Mouse (Mus musculus): ENCODE data around the gene Mog. TPM values are rescaled to one million over a fixed set of nuclear protein-coding genes. Genes with fewer than 3 reads are reported as not detected.
A peak's percentile ranks its signal among the peaks of the same experiment; 100 is the strongest.

Mog gene
- polyA plus RNA-seq, 1 experiment = not detected

DNA sequence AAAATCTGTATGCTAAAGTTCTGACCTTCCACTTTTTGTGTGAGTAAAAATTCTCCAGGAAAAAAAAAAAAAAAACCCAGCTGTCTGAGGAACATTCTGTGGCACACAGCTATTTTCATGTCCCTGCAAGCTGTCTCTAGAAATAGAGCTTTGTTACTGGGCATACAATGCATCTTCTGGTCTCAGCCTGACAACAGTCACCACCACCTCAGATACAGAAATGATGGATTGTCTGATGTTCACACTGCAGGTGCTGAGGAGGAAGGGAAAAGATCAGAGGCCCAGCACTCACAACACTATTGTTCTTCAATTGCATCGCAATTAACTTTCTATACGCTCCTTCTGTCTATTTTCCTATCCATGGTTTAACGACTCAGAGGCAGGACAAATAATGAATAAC lies 4.9 kb downstream of the Mog start:
- TF ChIP-seq POLR2A (IDR thresholded peaks at IDR 0.05; ENCODE audit: low read depth, low read length) = no peak
- TF ChIP-seq CTCF (IDR thresholded peaks at IDR 0.05; ENCODE audit: borderline replicate concordance, insufficient read depth, low read length) = no peak
- H3K4me3 ChIP-seq (ENCODE audit: insufficient read depth, low read length) = no peak overlapping the region
- no peaks in the 10 kb centered on the region for H3K4me1 ChIP-seq (ENCODE audit: control insufficient read depth, insufficient read depth, low read length)
- H3K27ac ChIP-seq (ENCODE audit: insufficient read depth, low read length) = no peak overlapping the region

DNA sequence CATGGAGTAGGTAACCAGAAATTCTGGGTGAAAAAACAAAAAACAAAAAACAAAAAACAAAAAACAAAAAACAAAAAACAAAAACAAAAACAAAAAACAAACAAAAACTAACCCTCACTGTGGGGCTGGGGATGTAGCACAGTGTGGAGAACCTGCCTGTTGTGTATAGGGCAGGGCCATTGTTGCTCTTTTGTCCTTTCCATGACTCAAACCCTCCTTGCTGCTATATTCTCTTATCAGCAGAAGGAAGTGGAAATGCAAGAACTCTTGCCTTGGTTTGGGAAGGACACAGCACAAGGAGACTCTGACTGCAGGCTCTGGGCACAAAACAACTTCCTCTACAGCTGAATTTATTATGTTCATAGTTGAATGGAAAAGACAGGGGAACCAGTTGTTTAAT lies 6.9 kb downstream of the Mog start:
- TF ChIP-seq CTCF (IDR thresholded peaks at IDR 0.05; ENCODE audit: borderline replicate concordance, insufficient read depth, low read length) (no peak), POLR2A (IDR thresholded peaks at IDR 0.05; ENCODE audit: low read depth, low read length) (no peak)

DNA sequence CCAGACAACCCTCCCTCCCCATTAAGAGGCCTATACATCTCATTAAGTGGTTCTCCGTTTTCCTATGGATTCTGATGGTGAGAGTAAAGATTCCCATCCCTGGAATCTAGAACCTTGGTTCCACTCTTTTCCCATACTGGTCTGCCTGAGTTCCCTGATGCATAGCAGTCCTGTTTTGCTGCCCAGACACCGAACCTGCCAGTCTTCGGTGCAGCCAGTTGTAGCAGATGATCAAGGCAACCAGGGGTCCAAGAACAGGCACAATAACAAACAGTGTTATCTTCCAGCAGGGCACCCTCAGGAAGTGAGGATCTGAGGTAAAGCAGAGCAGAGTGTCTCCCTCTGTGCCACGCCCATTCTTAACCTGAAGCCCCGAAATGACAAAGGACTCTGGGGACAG lies 11.1 kb downstream of the Mog start:
- no peak overlapping the region for H3K4me3 ChIP-seq (ENCODE audit: insufficient read depth, low read length)
- H3K27ac ChIP-seq (ENCODE audit: insufficient read depth, low read length) = no peak overlapping the region
- H3K4me1 ChIP-seq (ENCODE audit: control insufficient read depth, insufficient read depth, low read length) = no peaks in the 10 kb centered on the region
- no peak for TF ChIP-seq POLR2A (IDR thresholded peaks at IDR 0.05; ENCODE audit: low read depth, low read length)
- TF ChIP-seq CTCF (IDR thresholded peaks at IDR 0.05; ENCODE audit: borderline replicate concordance, insufficient read depth, low read length) = no peak

More for the DNA sequence above, 6.9 kb downstream of the Mog start:
- H3K4me1 ChIP-seq (ENCODE audit: control insufficient read depth, insufficient read depth, low read length) = no peaks in the 10 kb centered on the region
- no peak overlapping the region for H3K27ac ChIP-seq (ENCODE audit: insufficient read depth, low read length)
- H3K4me3 ChIP-seq (ENCODE audit: insufficient read depth, low read length) = no peak overlapping the region

DNA sequence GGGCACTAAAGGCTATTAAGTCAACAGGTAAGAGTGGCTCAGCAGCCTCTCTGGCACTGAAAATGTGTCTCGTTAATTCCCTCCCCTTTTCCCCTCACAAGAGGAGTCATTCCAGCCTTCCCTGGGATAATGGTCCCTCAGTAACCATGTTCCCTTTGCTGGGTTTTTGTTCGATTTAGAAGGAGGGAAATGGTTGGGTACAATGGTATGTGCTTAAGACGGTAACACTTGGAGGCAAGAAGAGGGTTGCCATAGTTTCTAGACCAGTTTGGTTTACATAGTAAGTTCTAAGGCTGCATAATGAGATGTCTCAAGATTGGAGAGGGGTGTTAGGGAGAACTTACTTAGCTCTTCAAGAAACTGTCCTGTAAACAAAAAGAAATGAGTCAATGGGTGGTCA lies 11.5 kb downstream of the Mog start:
- no peak for TF ChIP-seq CTCF (IDR thresholded peaks at IDR 0.05; ENCODE audit: borderline replicate concordance, insufficient read depth, low read length)
- no peak for TF ChIP-seq POLR2A (IDR thresholded peaks at IDR 0.05; ENCODE audit: low read depth, low read length)
- no peaks in the 10 kb centered on the region for H3K4me1 ChIP-seq (ENCODE audit: control insufficient read depth, insufficient read depth, low read length)

DNA sequence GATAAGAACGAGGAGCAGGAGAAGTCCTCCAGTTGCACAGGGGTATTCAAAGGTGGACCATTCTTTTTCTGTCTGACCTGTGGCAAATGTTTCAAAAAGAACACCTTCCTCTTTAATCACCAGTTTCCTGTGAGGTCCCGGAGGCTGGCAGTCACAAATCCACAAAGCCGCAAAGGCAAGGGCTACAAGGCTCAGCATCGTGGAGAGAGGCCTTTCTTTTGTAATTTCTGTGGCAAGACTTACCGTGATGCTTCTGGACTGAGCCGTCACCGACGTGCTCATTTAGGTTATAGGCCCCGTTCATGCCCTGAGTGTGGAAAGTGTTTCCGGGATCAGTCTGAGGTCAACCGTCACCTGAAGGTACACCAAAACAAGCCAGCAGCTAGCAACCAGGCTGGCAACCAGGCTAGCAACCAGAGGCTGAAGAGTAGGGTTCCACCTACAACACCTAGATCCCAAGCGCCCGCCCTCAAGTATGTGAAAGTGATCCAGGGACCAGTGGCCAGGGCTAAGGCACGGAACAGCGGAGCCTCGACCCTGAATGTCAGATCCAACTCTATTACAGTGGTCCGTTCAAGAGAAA lies 13.6 kb downstream of the Mog start:
- no peak overlapping the region for H3K4me3 ChIP-seq (ENCODE audit: insufficient read depth, low read length)
- H3K4me1 ChIP-seq (ENCODE audit: control insufficient read depth, insufficient read depth, low read length) = no peaks in the 10 kb centered on the region
- TF ChIP-seq POLR2A (IDR thresholded peaks at IDR 0.05; ENCODE audit: low read depth, low read length) (no peak), CTCF (IDR thresholded peaks at IDR 0.05; ENCODE audit: borderline replicate concordance, insufficient read depth, low read length) (no peak)
- no peak overlapping the region for H3K27ac ChIP-seq (ENCODE audit: insufficient read depth, low read length)

More for the DNA sequence above, 11.5 kb downstream of the Mog start:
- Histone ChIP-seq H3K4me3 (ENCODE audit: insufficient read depth, low read length) (no peak overlapping the region), H3K27ac (ENCODE audit: insufficient read depth, low read length) (no peak overlapping the region)

DNA sequence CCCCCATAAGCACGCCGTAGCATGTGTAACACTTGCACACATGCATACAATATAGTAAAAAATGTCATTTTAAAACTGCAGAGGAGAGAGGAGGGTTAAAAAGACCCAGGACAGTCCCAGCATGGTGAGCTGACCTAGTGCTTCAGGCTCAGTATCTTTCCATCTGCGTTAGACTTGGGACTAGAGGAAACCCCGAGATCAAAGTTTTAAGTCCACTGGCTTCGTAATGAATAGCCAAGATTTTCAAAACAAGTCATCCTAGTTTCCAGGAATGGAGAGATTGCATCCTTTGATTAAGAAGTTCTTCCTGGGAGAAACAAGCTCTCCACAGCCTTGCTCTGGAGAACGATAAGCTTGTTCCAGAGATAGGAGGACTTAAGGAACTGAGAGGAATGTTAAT lies 15.0 kb downstream of the Mog start:
- H3K27ac ChIP-seq (ENCODE audit: insufficient read depth, low read length) = no peak overlapping the region
- peaks cover 2% of the 10 kb centered on the region; the same call in 1 of the 2 replicates for H3K4me1 ChIP-seq (ENCODE audit: control insufficient read depth, insufficient read depth, low read length)
- no peak for TF ChIP-seq POLR2A (IDR thresholded peaks at IDR 0.05; ENCODE audit: low read depth, low read length)
- H3K4me3 ChIP-seq (ENCODE audit: insufficient read depth, low read length) = no peak overlapping the region

DNA sequence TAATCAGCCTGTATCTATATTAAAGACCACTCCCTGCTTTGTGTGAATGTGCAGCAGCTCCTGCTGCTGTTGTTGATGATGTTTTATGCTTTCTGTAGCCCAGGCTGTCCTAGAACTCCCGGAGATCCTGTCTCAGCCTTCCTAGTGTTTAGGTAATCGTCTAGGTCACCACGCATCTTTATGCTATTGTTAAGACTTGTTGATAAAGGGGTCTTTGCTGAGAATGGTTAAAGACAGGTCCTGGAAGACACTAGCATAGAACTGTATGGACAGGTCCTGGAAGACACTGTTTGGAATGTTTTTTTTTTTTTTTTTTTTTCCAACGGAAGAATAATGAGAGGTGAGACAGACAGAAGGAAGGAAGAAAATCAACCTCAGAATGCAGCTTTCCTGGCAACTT lies 19.8 kb downstream of the Mog start:
- Histone ChIP-seq H3K27ac (ENCODE audit: insufficient read depth, low read length) (no peak overlapping the region), H3K4me1 (ENCODE audit: control insufficient read depth, insufficient read depth, low read length) (peaks cover 2% of the 10 kb centered on the region; the same call in 1 of the 2 replicates), H3K4me3 (ENCODE audit: insufficient read depth, low read length) (peak overlapping the region; percentile 66)
- TF ChIP-seq POLR2A (IDR thresholded peaks at IDR 0.05; ENCODE audit: low read depth, low read length) = no peak
- TF ChIP-seq CTCF (IDR thresholded peaks at IDR 0.05; ENCODE audit: borderline replicate concordance, insufficient read depth, low read length) = no peak

DNA sequence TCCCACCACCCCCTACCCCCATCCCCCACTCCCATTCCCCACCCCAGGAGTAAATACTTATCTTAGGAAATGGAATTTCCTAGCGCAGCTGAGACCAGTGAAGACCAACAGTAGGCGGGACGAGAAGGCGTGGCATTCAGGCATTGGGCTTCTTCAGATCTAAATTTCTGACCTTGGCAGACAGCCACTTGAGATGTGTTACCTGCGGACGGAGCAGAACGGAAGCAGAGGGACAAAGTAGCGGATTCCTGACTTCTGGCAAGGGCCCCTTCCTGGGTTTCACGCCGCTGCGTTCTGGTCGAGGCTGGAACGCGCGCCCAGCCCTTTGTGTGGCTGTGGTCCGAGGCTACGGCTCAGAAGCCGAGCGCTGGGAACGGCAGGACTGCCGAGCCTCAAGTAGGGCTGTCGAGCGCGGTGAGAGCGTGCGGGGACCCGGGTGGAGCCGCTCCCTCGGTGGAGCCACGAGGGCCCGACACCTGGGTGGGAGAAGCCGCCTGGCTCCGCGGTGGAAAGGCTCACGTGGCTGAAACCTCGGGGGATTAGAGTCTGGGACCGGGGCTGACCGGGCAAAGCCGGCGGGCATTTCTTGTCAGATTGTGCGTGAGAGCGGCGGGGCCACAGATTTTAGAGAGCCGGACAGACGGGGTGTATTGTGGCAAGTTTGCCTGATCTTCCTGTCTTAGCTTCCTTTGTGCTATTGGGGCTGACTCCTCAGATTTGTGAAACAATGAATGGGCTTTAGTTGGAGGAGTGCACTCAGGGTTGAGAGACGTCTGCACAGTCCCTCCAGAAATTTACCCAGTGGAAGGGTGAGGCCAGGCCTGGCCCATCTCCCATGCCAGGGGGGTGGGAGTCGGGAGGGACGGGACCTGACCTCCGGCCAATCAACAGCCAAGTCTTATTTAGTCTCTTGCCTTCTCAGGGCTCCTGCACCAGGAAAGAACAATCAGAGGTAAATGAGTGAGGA lies 20.6 kb downstream of the Mog start:
- no peak for TF ChIP-seq CTCF (IDR thresholded peaks at IDR 0.05; ENCODE audit: borderline replicate concordance, insufficient read depth, low read length)
- peak; percentile 81 for TF ChIP-seq POLR2A (IDR thresholded peaks at IDR 0.05; ENCODE audit: low read depth, low read length)

DNA sequence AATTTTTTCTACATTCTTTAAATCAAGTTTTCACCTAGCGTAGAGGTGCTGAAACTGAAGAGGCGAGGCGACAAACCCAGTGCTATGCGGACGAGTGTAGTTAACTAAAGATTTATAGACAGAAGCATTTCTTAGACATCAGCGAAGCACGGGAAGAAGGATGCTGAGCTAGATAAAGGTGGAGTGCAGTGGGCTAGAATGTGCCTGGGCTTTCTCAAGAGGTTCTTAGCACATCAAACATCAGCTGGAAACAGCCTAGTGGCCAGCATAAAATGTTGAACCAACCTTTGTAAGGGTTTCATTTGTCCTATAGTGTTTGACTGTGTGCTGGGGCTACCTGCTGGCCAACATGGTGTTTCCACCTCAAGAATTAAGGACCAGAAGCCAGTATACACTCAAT lies 22.3 kb downstream of the Mog start, which contains the start of gene Zfp57:
Gene Zfp57 (plus strand): TSS at position 301 of the 400 bp plus-strand sequence.
- H3K27ac ChIP-seq (ENCODE audit: insufficient read depth, low read length) = 0 out of 2 replicates have a peak within 1 kb of the TSS, but pooled peaks have one; percentile 10
- peaks cover 5% of the 10 kb centered on the region; the same call in 1 of the 2 replicates for H3K4me1 ChIP-seq (ENCODE audit: control insufficient read depth, insufficient read depth, low read length)
- no peak within 1 kb of the TSS for H3K4me3 ChIP-seq (ENCODE audit: insufficient read depth, low read length)
- TF ChIP-seq CTCF (IDR thresholded peaks at IDR 0.05; ENCODE audit: borderline replicate concordance, insufficient read depth, low read length) (no peak), POLR2A (IDR thresholded peaks at IDR 0.05; ENCODE audit: low read depth, low read length) (no peak)

More for the DNA sequence above, 20.6 kb downstream of the Mog start:
- H3K4me3 ChIP-seq (ENCODE audit: insufficient read depth, low read length) = peak overlapping the region; percentile 66
- peaks cover 2% of the 10 kb centered on the region; the same call in 1 of the 2 replicates for H3K4me1 ChIP-seq (ENCODE audit: control insufficient read depth, insufficient read depth, low read length)
- peak overlapping the region; percentile 56 for H3K27ac ChIP-seq (ENCODE audit: insufficient read depth, low read length)

DNA sequence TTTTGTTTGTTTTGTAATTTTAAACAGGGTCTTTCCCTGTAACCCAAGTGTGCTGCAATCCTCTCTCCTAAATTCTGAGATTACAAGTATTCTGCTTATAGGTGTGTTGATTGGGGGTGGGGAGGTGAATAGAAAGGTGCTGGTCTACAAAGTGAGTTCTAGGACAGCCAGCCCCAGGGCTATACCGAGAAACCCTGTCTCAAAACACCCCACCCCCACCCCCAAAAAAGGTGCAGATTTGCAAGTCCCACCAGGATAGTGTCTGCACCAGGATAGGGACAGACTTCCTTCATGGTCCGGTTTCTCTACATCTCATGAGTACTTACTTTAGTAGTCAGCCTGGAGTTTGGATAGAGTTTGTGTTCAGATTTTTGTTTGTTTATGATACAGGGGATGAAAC lies 24.7 kb downstream of the Mog start:
- TF ChIP-seq POLR2A (IDR thresholded peaks at IDR 0.05; ENCODE audit: low read depth, low read length) (no peak), CTCF (IDR thresholded peaks at IDR 0.05; ENCODE audit: borderline replicate concordance, insufficient read depth, low read length) (no peak)
- Histone ChIP-seq H3K4me1 (ENCODE audit: control insufficient read depth, insufficient read depth, low read length) (peaks cover 3% of the 10 kb centered on the region; the same call in 1 of the 2 replicates), H3K4me3 (ENCODE audit: insufficient read depth, low read length) (no peak overlapping the region), H3K27ac (ENCODE audit: insufficient read depth, low read length) (no peak overlapping the region)

All from embryonic fibroblast, embryonic 13.5 days (primary cell).